Mouse (Mus musculus) liver, embryonic 11.5 days (tissue): ENCODE measurements around the gene Dop1b. TPM values are rescaled to one million over a fixed set of nuclear protein-coding genes. Genes with fewer than 3 reads are reported as not detected.
"Not testable (repeated sequence)": the region's sequence is repeated elsewhere in the genome, so short reads cannot be mapped to it uniquely, and the experiment has no call there.

Experiments
- ATAC-seq: fragments of 200-750 bp; cut with Nextera tagmentation; replicated peaks from 2 replicates; pipeline ENCODE4 v1.8.0; 2017; ENCODE audit warnings: moderate number of reproducible peaks, mild to moderate bottlenecking, moderate TSS enrichment, moderate library complexity; ENCODE audit not compliant: low FRiP score
- DNase-seq: peaks from one replicate; pipeline ENCODE4 v3.0.0-alpha.2; 2017; ENCODE audit warnings: low spot score
- H3K27ac ChIP-seq: fragments of 300-500 bp; sonication (generic); 2 replicates; pipeline ENCODE4 v1.5.1; 2014; ENCODE audit warnings: mild to moderate bottlenecking, low read depth, low read length, control low read depth
- H3K27me3 ChIP-seq: fragments of 300-500 bp; sonication (generic); replicated peaks from 2 replicates; pipeline ENCODE4 v1.6.1; 2014; ENCODE audit warnings: low read length, mixed read lengths; ENCODE audit not compliant: control insufficient read depth, insufficient read depth
- H3K36me3 ChIP-seq: fragments of 300-500 bp; sonication (generic); 2 replicates; pipeline ENCODE4 v1.6.1; 2014; ENCODE audit warnings: mild to moderate bottlenecking, low read length, moderate library complexity, mixed read lengths; ENCODE audit not compliant: control insufficient read depth, insufficient read depth
- H3K4me1 ChIP-seq: fragments of 300-500 bp; sonication (generic); replicated peaks from 2 replicates; pipeline ENCODE4 v1.6.1; 2014; ENCODE audit warnings: low read length, mixed read lengths; ENCODE audit not compliant: control insufficient read depth, insufficient read depth
- H3K4me2 ChIP-seq: fragments of 300-500 bp; sonication (generic); 2 replicates; pipeline ENCODE4 v1.6.1; 2014; ENCODE audit warnings: mild to moderate bottlenecking, control low read depth, moderate library complexity
- H3K4me3 ChIP-seq: fragments of 300-500 bp; sonication (generic); 2 replicates; pipeline ENCODE4 v1.5.1; 2014; ENCODE audit warnings: low read depth, low read length, control low read depth
- H3K9ac ChIP-seq: fragments of 300-500 bp; sonication (generic); 2 replicates; pipeline ENCODE4 v1.6.1; 2014; ENCODE audit warnings: low read depth, low read length, control low read depth
- H3K9me3 ChIP-seq: fragments of 300-500 bp; sonication (generic); 2 replicates; pipeline ENCODE4 v1.6.1; 2016; ENCODE audit warnings: low read length, inconsistent platforms, mixed read lengths; ENCODE audit not compliant: control insufficient read depth
- WGBS: fragments of 180-500 bp; shearing (Covaris S2); extraction: QIAGEN DNeasy Blood & Tissue Kit; methylation state at CpG from one replicate; pipeline ENCODE4 v1.1.7; 2014; 5-methylcytosine and 5-hydroxymethylcytosine counted together
- polyA plus RNA-seq: library from polyadenylated mRNA; unstranded; fragments of >200 nt; fragmentation: Nextera tagmentation; extraction: Ambion mirVana; gene quantifications from 2 replicates; pipeline ENCODE4 v1.2.1, GENCODE M21; 2014

The Dop1b gene
- polyA plus RNA-seq, 1 experiment from 2014 or later, result 19.1 TPM

DNA sequence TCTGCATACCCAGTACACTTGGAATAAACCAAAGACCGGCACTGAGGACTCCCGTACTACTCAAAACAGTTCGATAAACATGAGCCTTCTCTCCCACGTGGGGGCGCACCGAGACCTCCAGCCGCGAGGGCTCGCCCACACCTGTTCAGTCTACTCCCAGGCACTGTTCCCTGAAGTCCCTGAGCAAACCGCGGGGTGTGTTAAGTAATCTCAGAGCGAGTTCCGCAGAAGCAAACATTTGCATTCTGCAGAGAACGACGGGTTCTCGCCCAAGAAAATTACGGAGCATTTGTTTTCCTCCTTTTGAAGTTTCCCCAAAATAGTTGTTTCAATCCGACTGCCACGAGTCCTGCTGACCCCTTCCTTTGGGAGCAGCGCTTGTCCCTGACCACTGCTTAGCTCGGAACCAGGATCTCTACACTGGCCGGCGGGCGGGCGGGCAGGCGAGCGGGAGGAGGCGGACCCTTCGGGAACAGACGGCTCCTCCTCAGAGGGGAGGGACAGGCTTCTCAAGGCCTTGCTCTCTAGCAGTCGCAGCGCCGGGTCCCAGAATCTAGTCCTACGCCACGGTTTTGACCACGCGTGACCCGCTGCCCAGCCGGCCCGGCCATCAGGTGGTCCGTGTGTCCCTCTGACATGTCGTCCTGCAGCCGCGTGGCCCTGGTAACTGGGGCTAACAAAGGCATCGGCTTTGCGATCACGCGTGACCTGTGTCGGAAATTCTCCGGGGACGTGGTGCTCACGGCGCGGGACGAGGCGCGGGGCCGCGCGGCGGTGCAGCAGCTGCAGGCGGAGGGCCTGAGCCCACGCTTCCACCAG is 28.8 kb upstream of the Dop1b start, which contains the start of gene Cbr3:
Gene Cbr3 (plus strand): TSS at position 527 of the 819 bp plus-strand sequence.
- Histone ChIP-seq H3K4me1 (peaks cover 11% of the 10 kb centered on the region), H3K4me3 (peak within 1 kb of the TSS; percentile 49), H3K27me3 (peaks cover 54% of the 10 kb centered on the region), H3K9me3 (no peaks in the 10 kb centered on the region), H3K4me2 (peak within 1 kb of the TSS; percentile 83), H3K36me3 (no peaks in the 10 kb centered on the region), H3K27ac (no peak within 1 kb of the TSS), H3K9ac (0 out of 2 replicates have a peak within 1 kb of the TSS, but pooled peaks have one; percentile 8)
- WGBS, result 1% methylated on average over 63 of the region's 63 CpGs
- peak; percentile 61 for DNase-seq
- peak; percentile 47; the same call in 1 of the 2 replicates for ATAC-seq

DNA sequence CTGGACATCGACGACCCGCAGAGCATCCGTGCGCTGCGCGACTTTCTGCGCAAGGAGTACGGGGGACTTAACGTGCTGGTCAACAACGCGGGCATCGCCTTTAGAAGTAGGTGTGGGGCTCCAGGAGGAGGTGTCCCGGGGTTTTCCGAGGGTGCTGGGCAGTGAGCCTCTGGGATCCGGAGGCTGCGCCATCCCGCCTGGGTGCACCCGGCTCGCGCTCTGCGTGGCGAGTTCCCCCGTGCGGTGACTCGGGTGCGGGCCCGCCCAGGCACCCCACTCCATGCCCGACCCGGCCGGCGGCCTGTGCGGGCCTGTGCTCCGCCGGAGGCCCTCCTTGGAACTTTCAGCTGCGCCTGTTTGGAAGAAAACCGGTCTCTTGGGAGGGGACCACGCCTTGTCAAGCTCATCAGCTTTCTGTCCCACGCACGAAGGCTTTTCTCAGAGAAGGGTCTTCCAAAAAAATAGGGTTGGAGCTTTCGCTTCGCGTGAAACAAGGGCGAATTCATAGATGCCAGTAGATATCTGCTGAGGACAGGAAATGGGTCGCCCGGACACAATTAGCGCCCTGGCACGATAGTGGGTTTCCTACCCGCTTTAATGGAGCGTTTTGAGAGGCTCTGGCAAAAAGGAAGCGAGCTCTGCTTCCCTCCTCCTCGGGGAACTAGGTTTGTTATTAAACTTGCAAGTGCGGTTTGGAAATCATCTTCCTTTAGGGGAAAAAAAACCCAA is 28.0 kb upstream of the Dop1b start:
- Histone ChIP-seq H3K27ac (no peak overlapping the region), H3K4me3 (peak overlapping the region; percentile 49), H3K4me1 (peaks cover 11% of the 10 kb centered on the region), H3K4me2 (peak overlapping the region; percentile 83), H3K9ac (no peak overlapping the region), H3K9me3 (no peaks in the 10 kb centered on the region), H3K27me3 (peaks cover 54% of the 10 kb centered on the region), H3K36me3 (no peaks in the 10 kb centered on the region)
- ATAC-seq (no peak), DNase-seq (no peak)
- WGBS, result under 1% methylated on average over 53 of the region's 53 CpGs

DNA sequence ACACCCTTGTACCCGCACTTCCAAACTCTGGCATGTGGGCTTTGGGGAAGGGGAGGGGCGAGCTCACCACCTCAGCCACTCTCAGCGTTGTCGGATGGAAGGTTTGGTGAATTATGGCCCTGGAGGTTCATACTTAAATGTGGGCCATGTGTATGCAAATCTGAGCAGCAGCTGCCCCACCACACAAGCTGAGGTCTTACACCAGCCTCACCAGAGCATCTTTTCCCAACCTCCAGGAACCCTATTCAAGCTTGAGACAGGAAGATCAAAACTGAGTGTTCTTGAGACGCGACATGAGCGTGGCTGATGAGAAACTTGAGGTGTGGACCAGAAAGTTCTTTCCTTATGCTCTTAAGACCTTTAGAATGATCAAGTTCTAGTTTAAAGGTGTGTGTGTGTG is 27.3 kb upstream of the Dop1b start:
- Histone ChIP-seq H3K27ac (no peak overlapping the region), H3K9me3 (no peaks in the 10 kb centered on the region), H3K36me3 (no peaks in the 10 kb centered on the region), H3K4me1 (peaks cover 11% of the 10 kb centered on the region), H3K27me3 (peaks cover 54% of the 10 kb centered on the region), H3K9ac (no peak overlapping the region), H3K4me2 (peak overlapping the region; percentile 83; the same call in 1 of the 2 replicates), H3K4me3 (peak overlapping the region; percentile 49; the same call in 1 of the 2 replicates)
- ATAC-seq (no peak), DNase-seq (no peak)
- WGBS, result 36% methylated on average over 7 of the region's 7 CpGs

DNA sequence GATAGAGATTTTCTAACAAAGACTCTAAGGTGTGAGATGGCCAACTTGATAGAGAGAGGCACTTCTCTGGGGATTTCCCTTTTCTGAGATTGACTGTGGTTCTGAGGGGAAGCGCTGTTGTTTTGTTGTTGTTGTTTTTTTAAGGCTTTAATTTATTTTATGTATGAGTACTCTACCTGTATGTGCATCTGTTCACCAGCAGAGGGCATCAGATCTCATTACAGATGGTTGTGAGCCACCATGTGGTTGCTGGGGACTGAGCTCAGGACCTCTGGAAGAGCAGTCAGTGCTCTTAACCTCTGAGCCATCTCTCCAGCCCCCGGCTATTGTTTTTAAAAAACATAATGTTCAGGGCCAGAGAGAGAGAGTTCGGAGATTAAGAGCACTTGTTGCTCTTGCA is 25.9 kb upstream of the Dop1b start:
- 82% methylated on average over 3 of the region's 3 CpGs for WGBS
- ATAC-seq, H3K9me3 ChIP-seq, H3K9ac ChIP-seq, DNase-seq, H3K4me2 ChIP-seq, H3K4me3 ChIP-seq, H3K27ac ChIP-seq, H3K36me3 ChIP-seq: not testable (repeated sequence)
- Histone ChIP-seq H3K27me3 (peaks cover 50% of the 10 kb centered on the region), H3K4me1 (peaks cover 11% of the 10 kb centered on the region)

DNA sequence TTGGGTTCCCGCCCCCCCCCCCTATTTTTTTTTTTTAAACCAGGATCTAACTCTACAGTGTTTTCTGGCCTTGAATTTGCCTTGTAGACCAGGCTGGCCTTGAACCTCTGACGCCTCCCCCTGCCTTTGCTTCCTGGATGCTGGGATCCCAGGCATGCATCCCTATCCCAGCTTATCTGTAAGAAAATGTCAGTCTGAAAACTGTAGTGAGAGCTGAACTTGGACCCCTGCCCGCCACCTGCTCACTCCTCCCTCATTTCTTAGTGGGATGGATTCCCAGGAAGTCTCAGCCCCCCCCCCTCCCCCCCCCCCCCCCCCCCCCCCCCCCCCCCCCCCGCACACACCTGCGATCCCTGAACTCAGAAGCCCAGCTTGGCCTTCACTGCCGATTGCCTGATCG is 25.3 kb upstream of the Dop1b start:
- H3K4me2 ChIP-seq, result no peak overlapping the region
- DNase-seq, result no peak
- no peak overlapping the region for H3K9ac ChIP-seq
- WGBS, result 85% methylated on average over 5 of the region's 7 CpGs
- H3K27me3 ChIP-seq, result peaks cover 45% of the 10 kb centered on the region
- peaks cover 11% of the 10 kb centered on the region for H3K4me1 ChIP-seq
- H3K9me3 ChIP-seq, result no peaks in the 10 kb centered on the region
- no peak overlapping the region for H3K4me3 ChIP-seq
- ATAC-seq, result no peak
- no peaks in the 10 kb centered on the region for H3K36me3 ChIP-seq
- H3K27ac ChIP-seq, result no peak overlapping the region

DNA sequence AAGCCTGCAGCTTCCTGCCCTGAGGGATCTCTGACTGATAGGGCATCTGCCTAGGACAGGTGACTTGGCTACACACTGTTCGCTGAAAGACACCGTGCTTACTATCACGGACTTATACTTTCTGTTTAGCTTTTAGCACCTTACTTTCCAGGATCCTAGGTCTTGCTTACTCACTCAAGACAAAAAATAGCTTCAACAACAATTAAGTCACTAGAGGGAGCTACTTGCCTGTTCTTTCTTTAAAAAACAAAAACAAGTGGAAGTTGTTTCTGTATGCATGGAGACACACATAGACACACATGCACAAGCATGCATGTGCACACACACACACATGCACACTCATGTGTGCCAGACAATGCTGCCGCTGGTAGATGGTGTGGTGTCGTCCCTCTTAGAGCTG is 24.8 kb upstream of the Dop1b start:
- no peaks in the 10 kb centered on the region for H3K36me3 ChIP-seq
- peaks cover 11% of the 10 kb centered on the region for H3K4me1 ChIP-seq
- H3K4me2 ChIP-seq, result no peak overlapping the region
- WGBS, result 43% methylated on average over 5 of the region's 5 CpGs
- H3K27me3 ChIP-seq, result peaks cover 40% of the 10 kb centered on the region
- no peaks in the 10 kb centered on the region for H3K9me3 ChIP-seq
- H3K27ac ChIP-seq, result no peak overlapping the region
- ATAC-seq (no peak), DNase-seq (no peak)
- H3K4me3 ChIP-seq, result no peak overlapping the region
- no peak overlapping the region for H3K9ac ChIP-seq

DNA sequence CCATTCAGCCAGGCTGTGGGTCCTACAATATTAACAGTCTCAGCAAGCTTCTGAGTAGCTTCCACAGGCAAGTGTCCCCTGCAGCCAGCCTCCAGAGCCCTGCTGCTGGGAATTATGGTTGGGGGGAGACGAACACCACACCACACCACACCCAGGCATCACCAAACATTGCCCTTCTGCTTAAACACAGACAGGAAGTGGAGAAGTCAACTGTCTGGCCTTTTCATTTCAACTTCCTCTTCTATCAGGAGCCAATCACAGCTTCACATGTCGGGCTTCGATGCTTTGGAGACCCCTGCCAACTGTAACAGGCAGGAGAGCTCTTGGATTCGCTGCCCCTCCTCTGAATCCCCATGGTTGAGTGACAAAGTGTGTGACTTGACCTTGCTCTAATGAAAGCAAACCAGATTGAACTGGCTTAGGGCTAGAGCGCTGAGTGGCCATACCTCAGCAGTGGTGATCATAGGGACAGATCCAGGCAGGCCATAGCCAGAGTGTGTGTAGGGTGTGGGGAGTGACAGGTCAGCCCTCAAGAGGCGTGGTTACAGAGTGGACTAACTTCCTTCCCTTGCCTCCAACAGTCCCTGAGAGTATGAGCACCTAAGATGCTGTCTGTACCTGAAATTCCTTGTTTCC is 20.4 kb upstream of the Dop1b start:
- Histone ChIP-seq H3K4me2 (no peak overlapping the region), H3K4me3 (no peak overlapping the region), H3K9ac (no peak overlapping the region), H3K27ac (no peak overlapping the region), H3K4me1 (no peaks in the 10 kb centered on the region), H3K9me3 (no peaks in the 10 kb centered on the region), H3K36me3 (no peaks in the 10 kb centered on the region), H3K27me3 (no peaks in the 10 kb centered on the region)
- no peak for DNase-seq
- 51% methylated on average over 6 of the region's 6 CpGs for WGBS
- ATAC-seq, result no peak

DNA sequence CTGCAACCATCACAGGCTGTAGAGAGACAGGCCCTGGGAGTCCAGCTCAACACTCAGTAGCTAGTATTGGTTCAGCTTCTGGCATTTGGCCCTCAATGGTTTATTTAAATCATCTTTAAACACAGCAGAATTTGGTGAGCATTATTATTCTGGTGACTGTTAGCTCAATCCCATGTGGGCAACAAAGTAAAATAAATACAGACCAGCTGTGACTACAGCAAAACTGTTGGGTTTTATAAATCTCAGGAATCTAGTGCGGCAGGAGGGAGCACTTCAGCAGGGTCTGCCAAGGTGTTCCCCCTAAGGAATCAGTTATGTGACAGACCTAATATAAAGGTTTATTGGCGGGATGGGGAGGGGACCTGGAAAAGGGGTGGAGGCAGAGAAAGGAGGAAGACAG is 19.0 kb upstream of the Dop1b start:
- H3K4me1 ChIP-seq, result no peaks in the 10 kb centered on the region
- no peak overlapping the region for H3K4me2 ChIP-seq
- 75% methylated on average over 2 of the region's 2 CpGs for WGBS
- no peak overlapping the region for H3K9ac ChIP-seq
- H3K27ac ChIP-seq, result no peak overlapping the region
- H3K27me3 ChIP-seq, result no peaks in the 10 kb centered on the region
- no peak overlapping the region for H3K4me3 ChIP-seq
- no peaks in the 10 kb centered on the region for H3K36me3 ChIP-seq
- ATAC-seq (no peak), DNase-seq (no peak)
- no peaks in the 10 kb centered on the region for H3K9me3 ChIP-seq
